Comparison of ENCODE assay signal across 8 mouse cellular contexts in genomic region chr3:115714671-115715651, GRCm38 (mm10). TPM values are rescaled to one million over a fixed set of nuclear protein-coding genes. Genes with fewer than 3 reads are reported as not detected.
DNase-seq lines count a peak whose midpoint lies in the region; ATAC-seq and TF ChIP-seq lines count a peak whose summit lies in the region.

TSS of gene S1pr1 (minus strand) at chr3:115715072.

- peak within 1 kb of the TSS; percentile 49 for H3K4me3 ChIP-seq in hindbrain, embryonic 12.5 days

- peaks cover 12% of the 10 kb centered on the region for H3K4me1 ChIP-seq in hindbrain, embryonic 12.5 days

- H3K27me3 ChIP-seq in Patski = no peaks in the 10 kb centered on the region
- peaks cover 8% of the 10 kb centered on the region for H3K27me3 ChIP-seq in hindbrain, embryonic 12.5 days

- no peaks in the 10 kb centered on the region for H3K36me3 ChIP-seq in hindbrain, embryonic 12.5 days

- CTCF ChIA-PET in Patski (lab: Charles Lee) = interaction anchor here (1.0 to 2.6 kb wide), 5 partner anchors 11 to 222 kb away, joined by 3 to 7 read pairs (median 3); no protein-coding TSS in a partner anchor

- WGBS in hindbrain, embryonic 12.5 days = under 1% methylated on average over 51 of the region's 51 CpGs

- no peaks in the 10 kb centered on the region for H3K9me3 ChIP-seq in hindbrain, embryonic 12.5 days (replicated peaks)

- in situ Hi-C loops in Patski (cut with MboI; ENCODE audit: low pct_unique_long_range_greater_than_20kb) = loop anchor here (5.0 kb wide), 2 partner anchors 172 to 262 kb away; partner anchors contain the start of gene Dph5

- no peak for DNase-seq in Patski (ENCODE audit: low read depth, low spot score)
- DNase-seq in cerebellum, postnatal 10 days = peak; percentile 55 to 70
- DNase-seq in frontal cortex, postnatal 14 days (ENCODE audit: low spot score in 2 of 2) = peak; percentile 59 to 68
- peak; percentile 45 to 47 for DNase-seq in layer of hippocampus, postnatal 25 days (ENCODE audit: extremely low spot score in 1 of 2, low spot score in 1 of 2)
- DNase-seq in lung, postnatal 25 days (ENCODE audit: low spot score) = peak; percentile 87
- DNase-seq in retina, postnatal 1 day = peak; percentile 89
- DNase-seq in urinary bladder, postnatal 14 days (ENCODE audit: low spot score) = peak; percentile 38

- no peak for TF ChIP-seq CTCF in Patski (IDR thresholded peaks at IDR 0.05)

- peak within 1 kb of the TSS; percentile 64 for H3K9ac ChIP-seq in hindbrain, embryonic 12.5 days

- ATAC-seq in Patski = peak; percentile 70
- peak; percentile 92 for ATAC-seq in hindbrain, embryonic 12.5 days (ENCODE audit: low FRiP score)

- POLR2A ChIA-PET in Patski (lab: Charles Lee) = interaction anchor here (0.5 to 1.5 kb wide), 3 partner anchors 13 to 175 kb away, joined by 5 to 12 read pairs (median 6); partner anchors contain the start of gene Dph5

- H3K27ac ChIP-seq in hindbrain, embryonic 12.5 days = peak within 1 kb of the TSS; percentile 74

- H3K4me2 ChIP-seq in hindbrain, embryonic 12.5 days (replicated peaks) = peak within 1 kb of the TSS; percentile 78

RNA-seq across cellular contexts. Expression of gene S1pr1, which starts in this region (rescaled TPM):
- polyA plus RNA-seq in Patski (2021) = 1.6 TPM
- polyA plus RNA-seq in hindbrain, embryonic 12.5 days (2016; fragmentation: Nextera tagmentation; extraction: Ambion mirVana) = 17.1 and 22.5 TPM in 2 replicates
- total RNA-seq in layer of hippocampus, postnatal 25 days (2021) = 10 to 100 TPM; 94.9 to 95.2 TPM
